Mouse (Mus musculus): ENCODE results near the gene Hist1h1t.

DNA sequence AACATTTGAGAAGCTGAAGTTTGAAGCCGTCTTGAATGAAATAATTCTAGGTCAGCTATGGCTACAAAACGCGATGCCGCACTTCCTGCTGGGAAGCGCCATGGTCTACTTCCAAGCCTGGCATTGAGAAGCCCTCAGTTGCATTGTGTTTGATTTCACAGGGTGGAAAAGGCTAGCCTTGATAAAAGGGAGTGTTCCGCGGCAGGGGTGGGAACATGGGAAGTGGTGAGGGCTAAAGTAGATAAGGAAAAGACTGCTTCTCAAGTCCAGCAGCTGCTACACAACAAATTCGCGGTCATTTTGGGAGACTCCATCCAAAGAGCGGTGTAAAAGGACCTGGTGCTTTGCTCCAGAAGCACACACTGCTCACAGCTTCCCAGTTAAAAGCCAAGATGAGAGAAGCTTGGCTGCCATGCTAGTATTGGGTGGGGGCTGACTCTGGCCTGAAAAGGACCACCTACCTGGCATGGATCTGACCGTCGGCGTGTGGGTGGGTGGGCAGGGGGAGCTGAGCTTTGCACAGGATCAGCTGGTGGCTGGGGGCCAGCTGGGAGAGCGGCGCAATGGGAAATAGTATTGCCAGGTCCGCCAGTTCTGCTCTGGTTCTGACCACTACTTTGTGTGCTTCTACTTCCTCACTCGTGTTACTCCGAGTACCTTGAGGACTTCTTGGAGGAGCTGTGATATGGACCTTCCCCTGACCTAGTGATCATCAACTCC lies 33.0 kb downstream of the Hist1h1t start:
- TF ChIP-seq GATA1 (IDR thresholded peaks at IDR 0.05; ENCODE audit: borderline replicate concordance, low read length) (no peak), FLI1 (IDR thresholded peaks at IDR 0.05; ENCODE audit: low read length) (no peak)

All from megakaryocyte, embryonic 14.5 days (primary cell).